Mouse (Mus musculus): ENCODE measurements at regions not wholly inside any gene's neighbourhood (a gene's known extent, or its start where the extent isn't known, plus 50 kb on each side); places are given as distances from the start of the nearest gene placed in this dataset.

- no peak for DNase-seq (ENCODE audit: low read depth, low spot score)
Observed at GRCm38 (mm10) chr11:33061570-33061969, 85.6 kb downstream of the Fgf18 start.

- no peak for DNase-seq (ENCODE audit: low read depth, low spot score)
Observed at GRCm38 (mm10) chr11:33060352-33060751, 86.8 kb downstream of the Fgf18 start.

DNA sequence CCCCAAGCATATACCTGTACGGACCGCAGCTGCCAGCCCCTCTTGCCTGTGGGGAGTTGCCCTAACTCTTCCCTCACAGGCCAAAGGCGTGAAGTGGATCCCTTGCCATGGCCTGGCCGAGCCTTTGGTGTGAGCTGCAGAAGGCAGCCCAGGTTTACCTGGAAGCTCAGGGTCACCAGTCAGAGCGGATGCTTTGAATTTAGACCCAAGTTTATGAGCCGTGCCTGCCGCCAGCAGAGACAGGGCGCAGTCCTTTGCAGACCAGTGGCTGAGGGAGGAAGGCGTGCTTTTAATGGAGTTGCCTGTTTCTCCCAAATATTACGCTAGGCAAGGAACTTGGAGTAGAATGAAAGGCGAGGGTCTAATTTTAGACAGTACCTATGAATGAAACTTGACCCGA is 97.0 kb downstream of the Fgf18 start:
- DNase-seq (ENCODE audit: low read depth, low spot score) = no peak

GRCm38 (mm10) chr11:33039854-33040792 is 107.1 kb downstream of the Fgf18 start:
- no peak for DNase-seq (ENCODE audit: low read depth, low spot score)

DNA sequence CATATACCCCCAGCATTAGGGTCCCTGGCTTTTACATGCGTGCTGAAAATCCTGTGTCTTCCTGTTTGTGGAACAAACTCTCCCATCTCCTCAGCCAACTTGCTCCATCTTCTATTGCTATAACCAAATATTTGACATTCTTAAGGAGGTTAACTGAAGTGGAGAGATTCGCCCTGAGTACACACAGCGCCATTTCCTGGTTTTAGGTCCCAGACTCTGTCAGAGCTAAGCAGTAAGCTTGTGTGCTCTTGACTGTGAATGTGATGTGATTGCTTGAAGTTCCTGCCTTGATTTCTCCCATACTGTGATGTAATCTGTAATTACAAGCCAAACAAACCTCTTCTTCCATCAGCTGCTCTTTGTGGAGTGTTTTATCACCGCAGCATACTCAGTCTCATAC is 110.8 kb downstream of the Fgf18 start:
- DNase-seq (ENCODE audit: low read depth, low spot score) = no peak

GRCm38 (mm10) chr11:33028920-33029319 is 118.3 kb downstream of the Fgf18 start:
- DNase-seq (ENCODE audit: low read depth, low spot score) = peak; percentile 29

DNA sequence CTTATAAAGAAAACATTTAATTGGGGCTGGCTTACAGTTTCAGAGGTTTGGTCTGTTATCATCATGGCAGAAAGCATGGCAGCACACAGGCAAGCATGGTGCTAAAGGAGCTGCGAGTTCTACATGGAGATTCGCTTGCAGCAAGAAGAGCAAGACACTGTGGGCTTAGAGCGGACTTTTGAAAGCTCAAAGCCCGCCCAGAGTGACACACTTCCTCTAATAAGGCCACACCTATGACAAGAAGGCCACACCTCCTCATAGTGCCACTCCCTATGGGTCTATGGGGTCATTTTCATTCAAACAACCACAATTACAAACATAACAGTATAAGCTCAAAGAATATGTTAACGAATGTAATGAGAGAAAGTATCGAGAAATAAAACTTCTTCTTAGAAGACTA is 120.1 kb downstream of the Fgf18 start:
- no peak for DNase-seq (ENCODE audit: low read depth, low spot score)

DNA sequence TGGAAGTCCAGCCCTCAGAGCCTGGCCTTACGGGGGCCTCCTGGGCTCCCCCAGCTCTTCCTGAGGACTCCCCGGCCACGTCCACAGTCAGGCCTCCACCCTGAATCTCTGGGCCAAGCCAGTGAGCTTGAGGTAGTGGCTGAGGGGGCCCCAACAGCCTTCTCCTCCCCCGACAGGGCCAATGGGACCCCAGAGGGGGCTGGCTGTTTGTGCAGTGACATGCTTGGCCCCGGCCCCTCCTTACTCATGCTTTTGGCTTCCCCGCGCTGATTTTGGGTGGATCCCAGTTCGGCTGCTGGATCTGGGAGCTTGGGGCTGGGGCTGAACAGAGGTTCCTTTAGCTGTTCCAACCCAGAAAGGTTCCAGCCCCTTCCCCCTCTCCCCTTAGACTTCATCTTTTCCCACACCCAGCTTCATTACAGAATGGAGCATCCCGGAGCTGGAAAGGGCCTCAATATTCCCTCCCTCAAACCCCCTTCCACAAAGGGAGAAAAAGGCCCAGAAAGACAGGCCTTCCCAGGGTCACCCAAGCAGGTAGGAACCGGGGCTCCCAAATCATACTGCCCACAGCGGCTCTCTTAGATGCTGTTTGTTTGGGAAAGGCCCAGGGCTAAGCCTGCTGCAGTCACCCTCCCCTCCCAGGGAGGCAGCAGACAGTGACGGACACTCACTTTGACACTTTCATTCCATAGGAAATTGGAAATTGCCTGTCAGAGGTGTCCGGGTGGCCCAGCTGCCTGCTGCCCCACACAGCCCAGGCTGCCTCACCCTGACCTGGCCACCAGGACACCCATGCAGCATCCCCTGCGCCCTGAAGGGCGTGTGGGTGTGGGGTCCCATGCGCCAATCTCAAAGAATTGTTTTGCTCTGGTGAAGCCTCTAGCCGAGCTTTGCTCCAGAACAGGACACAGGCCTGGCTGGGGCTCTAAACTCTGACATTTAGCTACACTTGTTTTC is 133.7 kb downstream of the Fgf18 start:
- no peak for DNase-seq (ENCODE audit: low read depth, low spot score)

- DNase-seq (ENCODE audit: low read depth, low spot score) = peak; percentile 24
Observed at GRCm38 (mm10) chr11:33012384-33013160, 134.6 kb downstream of the Fgf18 start.

DNA sequence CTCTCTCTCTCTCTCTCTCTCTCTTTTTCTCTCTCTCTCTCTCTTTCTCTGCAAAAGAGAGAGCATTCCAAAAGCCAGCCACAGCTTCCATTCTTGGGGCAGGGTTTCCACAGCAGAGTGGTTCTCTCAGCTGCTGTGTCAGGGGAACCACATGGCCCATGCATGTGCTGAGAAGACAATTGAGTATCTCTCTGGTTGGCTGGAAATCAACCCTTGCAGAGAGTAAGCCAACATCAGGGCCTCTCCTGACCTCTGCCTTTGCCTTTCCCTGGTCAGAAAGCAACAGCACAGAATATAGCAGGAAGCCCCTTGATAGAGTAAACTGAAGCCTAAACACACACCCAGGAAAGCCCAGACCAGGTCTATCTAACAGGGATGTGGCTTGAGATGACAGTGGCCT is 138.6 kb downstream of the Fgf18 start:
- no peak for DNase-seq (ENCODE audit: low read depth, low spot score)

- no peak for DNase-seq (ENCODE audit: low read depth, low spot score)
Observed at GRCm38 (mm10) chr11:33007826-33008530, 139.2 kb downstream of the Fgf18 start.

- no peak for DNase-seq (ENCODE audit: low read depth, low spot score)
Observed at GRCm38 (mm10) chr11:33007366-33007765, 139.8 kb downstream of the Fgf18 start.

- peak; percentile 39 for DNase-seq (ENCODE audit: low read depth, low spot score)
Observed at GRCm38 (mm10) chr11:33005183-33005582, 142.0 kb downstream of the Fgf18 start.

DNA sequence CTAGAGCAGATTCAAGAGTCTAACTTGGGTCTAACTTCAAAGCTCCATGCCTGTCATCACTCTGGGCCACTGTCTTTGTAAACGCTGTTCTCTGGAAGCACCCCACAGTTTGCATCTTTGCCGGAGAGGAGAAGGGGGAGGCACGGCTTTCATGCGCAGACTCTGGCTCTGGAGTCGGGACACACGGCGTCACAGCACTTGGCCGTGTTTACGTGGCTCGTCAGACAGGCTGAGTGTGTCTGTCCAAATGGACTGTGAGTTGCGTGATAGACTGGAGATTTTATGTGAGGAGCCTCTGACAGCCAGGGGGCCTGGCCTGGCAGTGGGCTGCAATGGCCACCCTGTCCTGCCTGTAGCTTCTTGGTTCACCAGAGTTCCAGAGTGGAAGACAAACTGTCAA is 142.6 kb downstream of the Fgf18 start:
- no peak for DNase-seq (ENCODE audit: low read depth, low spot score)

- no peak for DNase-seq (ENCODE audit: low read depth, low spot score)
Observed at GRCm38 (mm10) chr11:32999684-33000255, 147.4 kb downstream of the Fgf18 start.

DNA sequence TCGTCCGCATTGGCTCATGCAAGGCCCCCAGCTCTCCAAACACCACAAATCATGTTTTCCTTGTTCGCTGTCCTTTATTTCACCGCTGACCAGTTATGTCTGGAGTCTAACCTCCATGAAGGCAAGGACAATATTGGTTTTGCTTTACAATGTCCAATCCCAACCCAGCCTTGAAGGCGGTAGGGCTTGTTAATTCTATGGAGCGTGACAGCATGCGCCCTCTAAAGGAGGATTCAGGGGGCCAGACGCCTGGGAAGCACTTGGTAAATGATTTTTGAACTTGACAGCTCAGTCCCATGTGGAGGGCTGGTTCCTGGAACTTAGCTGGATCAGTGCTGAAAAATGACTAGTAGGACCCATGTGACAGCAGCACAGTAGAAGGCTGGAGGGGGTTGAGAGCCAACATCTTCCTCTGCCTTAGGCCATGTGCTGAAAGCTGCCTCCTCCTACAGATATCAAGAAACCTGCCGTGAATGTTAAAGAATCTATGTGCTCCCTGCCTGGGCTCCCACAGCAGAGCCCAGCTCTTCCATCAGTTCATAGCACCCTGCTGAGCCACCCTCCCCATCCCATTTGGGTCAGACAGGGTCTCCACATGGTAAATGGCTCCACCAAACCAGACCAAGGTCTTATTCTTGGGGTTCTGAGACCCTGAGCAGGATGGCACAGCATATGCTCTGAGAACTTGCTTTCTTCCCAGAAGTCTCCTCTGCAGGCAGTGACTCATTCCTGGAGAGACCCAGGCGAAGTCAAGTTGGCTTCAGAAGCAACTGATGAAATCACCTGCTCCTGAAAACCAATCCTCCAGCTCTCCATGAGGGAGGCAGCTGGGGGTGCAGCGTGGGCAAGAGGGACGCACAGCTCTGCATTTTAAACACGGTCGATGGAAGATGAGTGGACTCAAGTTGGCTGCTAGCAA is 148.3 kb downstream of the Fgf18 start:
- DNase-seq (ENCODE audit: low read depth, low spot score) = peak; percentile 82

DNA sequence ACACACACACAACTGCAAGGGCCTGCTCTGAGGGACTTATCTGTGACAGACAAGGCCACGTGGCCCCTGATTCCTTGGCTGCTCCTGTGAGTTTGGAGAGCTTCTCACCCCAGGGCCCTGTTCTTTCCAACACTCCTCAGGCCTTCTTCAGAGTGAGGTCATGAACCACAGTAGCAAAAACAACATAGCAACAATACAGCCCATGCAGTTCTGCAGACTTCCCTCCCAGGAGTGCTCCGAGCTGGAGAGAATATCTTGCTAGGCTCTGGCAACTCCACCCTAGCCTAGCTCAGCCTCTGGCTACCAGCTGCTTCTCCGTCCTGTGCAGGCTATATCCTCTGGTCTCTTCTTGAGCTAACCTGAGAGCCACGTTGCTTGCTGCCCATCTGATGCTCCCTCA is 152.8 kb downstream of the Fgf18 start:
- DNase-seq (ENCODE audit: low read depth, low spot score) = no peak

DNA sequence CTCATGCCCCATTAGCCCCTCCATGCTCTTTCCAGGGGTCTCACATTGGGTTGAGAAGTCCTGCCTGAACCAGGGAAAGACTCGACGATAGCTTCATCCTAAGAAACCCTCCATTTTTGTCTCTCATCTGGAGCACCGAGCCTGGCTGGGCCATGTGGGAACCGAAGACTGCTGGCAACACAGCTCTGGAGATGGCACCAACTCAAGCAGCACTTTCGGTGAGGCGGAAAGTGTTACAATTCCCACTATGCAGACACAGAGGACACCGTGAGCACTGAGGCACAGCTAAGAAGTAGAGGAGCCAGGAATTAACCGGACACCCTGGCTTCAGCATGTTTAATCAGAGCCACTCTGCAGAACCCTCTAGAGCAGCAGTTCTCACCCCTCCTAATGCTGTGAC is 153.8 kb downstream of the Fgf18 start:
- no peak for DNase-seq (ENCODE audit: low read depth, low spot score)

DNA sequence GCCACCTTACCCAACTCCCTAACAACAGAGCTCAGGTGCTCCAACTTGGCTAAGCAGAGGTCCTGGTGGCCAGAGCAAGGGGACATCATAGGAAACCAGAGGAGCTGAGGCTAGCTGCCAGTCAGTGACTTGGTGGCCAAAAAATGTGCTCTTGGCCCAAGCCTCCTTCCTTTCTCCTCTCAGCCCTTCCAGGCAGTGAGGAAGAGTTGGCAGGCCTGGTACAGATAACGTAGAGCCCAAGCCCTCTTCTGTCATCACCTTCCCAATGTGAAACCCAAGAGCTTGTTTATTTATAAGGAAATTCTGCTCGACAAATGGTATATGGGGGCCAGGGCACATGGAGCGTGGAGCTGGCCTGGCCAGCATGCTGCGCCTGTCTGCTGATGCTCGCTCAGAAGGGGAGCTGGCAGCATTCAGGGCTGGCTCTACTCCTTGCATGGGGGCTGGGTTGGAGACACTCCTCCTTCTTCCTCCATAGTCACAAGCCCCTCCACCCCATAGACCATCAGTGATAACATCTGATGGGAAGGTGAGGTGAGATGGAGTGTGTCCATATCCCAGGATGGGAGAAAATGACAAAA is 156.1 kb downstream of the Fgf18 start:
- no peak for DNase-seq (ENCODE audit: low read depth, low spot score)

Measured in brain, adult 2 months (tissue).